Mouse (Mus musculus): ENCODE results near the gene Pdk2. TPM values are rescaled to one million over a fixed set of nuclear protein-coding genes. Genes with fewer than 3 reads are reported as not detected.

Pdk2 gene
- total RNA-seq, 2 experiments from 2014 or later = 345 to 347 TPM

DNA sequence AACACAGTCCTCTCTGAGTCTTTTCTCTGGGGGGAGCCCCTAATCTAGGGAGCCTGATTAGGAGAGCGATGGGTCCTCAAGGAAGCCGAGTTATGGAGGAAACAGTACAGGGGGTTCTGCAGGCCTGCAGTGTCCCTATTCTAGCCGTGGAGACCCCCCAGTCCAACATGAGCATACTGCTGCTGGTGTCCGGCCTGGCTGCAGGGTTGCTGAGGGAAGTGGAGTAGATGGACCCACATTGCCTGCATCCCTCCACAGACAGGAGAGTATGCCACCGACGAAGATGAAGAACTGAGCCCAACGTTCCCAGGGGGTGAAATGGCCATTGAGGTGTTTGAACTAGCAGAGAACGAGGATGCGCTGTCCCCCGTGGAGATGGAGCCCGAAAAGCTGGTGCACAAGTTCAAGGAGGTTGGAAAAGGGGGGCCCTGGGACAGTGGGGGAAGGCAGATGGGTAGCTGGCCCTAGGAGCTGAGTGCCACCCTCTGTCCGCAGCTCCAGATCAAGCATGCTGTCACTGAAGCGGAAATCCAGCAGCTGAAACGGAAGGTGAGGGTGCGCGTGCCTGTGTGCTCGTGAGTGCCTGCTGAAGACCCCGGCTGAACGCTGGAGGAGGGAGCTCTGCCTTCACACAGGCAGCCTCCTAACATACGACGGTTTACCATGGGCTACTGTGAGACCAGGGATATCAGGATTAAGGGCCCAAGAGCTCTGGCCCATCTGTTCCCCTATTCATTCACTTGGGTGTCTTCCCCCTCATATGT lies 39.4 kb downstream of the Pdk2 start:
- DNase-seq = no peak

DNA sequence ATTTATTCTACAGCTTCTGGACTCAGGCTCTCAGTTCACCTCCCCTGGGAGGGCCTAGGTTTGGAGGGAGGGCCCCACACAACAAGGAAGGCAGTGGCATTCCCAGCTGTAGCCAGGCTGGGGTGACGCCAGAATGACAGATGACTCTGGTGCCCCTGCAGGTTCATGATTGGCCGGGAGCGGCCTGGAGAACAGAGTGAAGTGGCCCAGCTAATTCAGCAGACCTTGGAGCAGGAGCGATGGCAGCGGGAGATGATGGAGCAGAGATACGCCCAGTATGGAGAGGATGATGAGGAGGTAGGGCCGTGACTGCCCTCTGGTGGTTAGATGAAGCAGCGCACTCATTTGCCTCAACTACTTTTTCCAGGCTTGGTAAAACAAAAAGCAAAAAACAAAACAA lies 40.1 kb downstream of the Pdk2 start:
- peak; percentile 62 for DNase-seq

DNA sequence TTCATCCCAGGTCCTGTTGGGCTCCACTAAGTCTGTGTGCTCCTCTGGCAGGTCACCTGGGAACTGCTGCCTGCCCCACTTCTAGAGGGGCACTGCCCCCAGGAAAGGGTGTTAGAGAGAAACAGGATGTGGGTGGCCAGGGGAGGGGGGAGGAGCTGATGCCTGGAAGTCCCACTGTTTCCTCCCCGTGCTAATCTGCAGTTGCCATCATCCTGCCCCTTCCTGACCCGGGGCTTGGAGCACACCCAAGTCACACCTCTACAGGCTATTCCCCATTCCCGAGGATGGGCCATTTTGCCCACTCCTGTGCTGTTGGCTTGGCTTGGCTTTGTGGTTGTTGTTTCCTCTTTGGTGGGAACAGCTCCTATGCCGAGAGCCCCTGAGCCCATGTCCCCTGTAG lies 40.6 kb downstream of the Pdk2 start:
- DNase-seq = no peak

DNA sequence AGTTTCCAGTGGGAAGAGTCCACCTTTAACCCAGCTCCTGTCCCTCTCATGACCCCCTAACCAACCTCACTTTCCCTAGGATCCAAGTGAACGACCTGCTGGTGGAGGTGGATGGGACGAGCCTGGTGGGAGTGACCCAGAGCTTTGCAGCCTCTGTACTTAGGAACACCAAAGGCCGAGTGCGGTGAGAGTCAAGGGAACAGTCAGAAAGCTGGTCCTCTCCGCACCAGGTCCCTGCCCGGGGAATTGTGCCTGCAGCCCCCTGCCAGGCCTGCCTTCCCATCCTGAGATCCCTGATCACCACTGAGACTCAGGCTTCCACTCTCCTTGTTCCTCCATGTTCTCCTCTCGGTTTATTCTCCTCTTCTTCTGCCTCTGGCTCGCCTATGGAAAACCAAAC lies 41.0 kb downstream of the Pdk2 start:
- no peak for DNase-seq

DNA sequence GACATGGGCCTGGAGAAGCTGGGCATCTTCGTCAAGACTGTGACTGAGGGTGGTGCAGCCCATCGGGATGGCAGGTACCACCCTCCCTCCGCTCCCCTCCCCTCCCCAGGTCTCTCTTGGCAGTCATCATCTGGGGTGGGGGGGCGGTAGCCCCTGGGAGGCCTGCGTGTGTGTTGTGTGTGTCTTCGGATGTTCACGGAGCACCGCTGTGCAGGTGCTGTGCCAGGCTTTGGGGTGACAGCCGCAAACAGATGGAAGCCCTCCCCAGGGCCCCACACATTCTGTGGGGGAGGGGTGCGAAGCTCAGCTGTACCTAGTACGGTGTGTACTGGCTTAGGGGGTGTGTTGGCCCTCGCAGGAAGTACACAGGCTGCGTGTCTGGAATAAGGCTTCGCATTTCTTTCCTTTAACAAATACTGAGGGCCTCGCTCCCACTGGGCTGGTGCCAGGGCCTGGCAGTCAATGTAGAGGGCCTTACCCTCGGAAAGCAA lies 43.1 kb downstream of the Pdk2 start:
- no peak for DNase-seq

DNA sequence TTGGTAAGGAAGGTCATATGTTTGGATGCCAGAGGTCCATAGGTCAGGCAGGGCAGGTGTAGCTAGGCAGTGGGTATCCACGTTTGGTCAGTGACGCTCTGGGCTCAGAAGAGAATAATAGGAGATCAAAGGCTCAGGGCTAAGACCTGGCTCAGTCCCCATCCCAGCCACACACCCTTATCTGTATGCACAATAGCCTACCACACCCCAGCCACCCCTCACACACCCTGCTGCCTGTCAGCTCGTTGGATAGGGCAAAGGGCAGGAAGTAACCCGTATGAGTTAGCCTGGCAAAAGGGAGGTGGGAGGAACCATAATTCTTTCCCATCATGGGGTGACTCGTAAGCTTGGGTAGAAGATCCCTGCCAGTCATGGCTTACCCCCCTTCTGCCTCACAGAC lies 43.6 kb downstream of the Pdk2 start:
- no peak for DNase-seq

DNA sequence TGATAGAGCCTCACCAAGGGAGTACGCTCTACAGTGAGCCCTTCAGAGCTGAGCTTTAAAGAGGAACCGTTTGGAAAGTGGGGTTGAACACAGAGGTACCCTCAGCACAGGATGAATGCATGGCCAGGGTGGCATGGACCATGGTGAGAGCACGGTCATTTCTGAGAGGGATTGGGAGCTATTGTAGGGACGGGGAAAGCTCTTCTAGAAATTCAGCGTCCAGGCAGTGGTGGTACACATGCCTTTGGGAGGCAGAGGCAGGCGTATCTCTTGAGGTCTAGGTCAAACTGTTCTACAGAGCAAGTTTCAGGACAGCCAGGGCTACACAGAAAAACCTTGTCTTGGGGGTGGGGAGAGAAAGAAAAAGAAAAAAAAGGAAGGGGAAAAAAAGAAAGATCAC lies 44.2 kb downstream of the Pdk2 start:
- DNase-seq = no peak

DNA sequence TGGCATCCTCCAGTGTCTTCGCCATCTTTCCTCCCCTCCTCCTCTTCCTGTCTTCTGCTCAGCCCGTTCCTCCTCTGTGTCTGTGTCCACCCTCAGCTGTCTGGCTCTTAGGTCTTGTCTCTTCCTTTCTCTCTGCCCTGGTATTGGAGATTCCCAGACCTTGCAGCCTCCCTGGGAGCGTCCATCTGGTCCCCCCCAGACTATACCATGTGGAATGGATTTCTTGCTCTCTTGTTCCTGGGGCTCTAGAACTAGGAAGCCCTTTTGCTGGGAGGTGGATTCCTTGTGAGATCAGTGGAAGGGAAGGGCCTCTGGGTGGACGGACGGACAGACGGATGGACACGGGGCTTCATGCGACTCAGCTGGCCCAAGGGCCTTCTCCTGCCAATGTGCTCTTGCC lies 45.1 kb downstream of the Pdk2 start:
- DNase-seq = no peak

DNA sequence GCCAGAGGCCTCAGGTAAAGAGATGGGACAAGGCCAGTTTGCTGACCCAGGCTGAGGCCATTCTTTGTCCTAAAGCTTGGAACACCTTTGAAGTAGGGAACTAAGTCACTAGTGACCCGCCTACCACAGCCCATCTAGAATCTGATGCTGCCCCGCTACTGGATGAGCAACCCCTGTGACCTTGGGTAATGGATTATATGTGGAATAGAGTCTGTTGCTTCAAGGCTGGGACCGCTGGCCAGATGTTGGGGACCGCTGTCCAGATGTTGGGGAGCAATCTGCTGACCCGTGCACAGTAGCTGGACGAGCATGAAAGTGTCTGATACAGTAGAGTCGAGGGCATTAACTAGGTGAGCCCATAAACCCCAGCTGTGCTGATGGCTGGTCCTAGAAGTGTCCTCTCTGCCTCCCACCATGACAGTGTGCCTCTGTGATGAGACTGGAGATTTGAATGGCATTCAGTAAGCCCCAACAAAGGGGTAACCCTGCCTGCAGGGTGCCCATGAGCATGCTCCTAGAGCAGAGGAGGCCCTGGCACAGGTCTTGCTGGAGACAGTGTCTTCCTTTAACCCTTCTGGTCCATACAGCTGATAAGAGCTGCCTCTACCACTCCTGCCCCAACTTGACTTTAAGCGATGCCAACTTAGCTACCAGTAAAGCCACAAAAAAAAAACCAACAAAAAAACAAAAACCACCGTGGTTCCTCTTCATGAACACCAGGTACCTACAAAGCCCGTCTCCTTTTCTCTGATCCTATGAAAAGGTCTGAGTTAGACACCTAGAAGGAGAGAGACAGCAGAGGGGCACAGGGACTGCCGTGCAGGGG lies 46.0 kb downstream of the Pdk2 start:
- no peak for DNase-seq

DNA sequence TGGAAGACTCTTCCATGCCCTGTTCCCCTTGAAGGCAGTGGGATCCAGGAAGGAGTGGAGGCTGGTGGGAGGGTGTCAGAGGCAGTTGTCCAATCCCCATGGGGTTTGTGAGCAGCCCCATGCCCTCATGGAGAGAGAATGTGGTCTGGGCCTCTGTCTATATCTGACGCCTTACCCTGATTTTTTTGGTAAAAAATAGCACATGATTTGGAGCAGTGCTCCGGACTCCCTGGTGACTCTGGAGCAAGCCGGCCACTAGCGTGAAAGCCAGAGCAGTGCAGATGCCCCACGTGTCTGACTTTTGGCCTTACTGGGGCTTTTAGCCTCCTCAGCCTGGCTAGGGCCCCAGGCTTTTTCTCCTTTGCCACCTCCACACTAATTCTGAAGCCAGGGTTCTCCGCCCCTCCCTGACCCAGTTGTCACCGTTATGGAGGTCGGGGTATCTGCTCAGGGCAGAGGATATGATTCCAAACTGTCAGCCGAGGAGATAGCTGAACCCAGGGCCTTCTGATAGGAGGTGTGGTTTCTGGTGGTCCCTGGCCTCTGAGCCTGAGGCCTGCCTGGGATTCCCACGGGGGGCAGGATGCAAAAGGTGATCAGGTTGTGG lies 46.8 kb downstream of the Pdk2 start:
- no peak for DNase-seq

DNA sequence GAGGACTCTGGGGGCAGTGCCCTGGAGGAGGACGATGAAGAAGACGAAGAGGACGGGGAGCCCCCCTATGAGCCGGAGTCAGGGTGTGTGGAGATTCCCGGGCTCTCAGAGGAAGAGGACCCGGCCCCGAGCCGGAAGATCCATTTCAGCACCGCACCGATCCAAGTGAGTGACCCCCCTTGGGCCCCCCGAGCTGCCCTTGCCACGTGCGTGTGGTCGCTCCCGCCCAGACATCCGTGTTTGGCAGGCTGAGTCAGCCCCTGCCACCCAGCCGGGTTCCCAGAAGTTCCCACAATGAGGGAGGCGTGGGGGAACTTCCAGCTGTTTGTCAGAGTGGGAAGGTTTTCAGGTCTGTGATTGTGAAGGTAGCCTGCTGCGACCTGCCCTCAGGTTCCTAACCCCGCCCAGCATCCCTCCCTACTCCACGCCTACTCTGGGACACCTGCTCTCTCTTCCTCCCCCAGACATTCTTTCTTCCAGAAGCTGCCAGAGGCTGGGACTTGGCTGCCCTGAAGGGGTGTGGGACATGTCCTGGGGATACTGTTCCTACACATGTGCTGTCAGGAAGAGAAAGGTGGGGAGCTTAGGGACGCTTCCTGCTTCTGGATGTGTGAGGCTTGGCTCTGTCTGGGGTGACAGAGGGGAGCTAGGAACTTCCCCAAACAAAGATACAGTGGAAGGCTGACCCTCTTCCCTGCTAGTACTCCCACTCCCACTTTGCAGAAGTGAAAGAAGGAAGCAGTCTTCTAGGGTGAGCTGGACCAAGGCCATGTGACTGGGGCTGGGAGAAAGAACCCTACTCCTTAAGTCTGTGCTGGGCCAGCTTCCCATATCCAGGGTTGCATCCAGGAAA lies 48.2 kb downstream of the Pdk2 start:
- peak; percentile 44 for DNase-seq

DNA sequence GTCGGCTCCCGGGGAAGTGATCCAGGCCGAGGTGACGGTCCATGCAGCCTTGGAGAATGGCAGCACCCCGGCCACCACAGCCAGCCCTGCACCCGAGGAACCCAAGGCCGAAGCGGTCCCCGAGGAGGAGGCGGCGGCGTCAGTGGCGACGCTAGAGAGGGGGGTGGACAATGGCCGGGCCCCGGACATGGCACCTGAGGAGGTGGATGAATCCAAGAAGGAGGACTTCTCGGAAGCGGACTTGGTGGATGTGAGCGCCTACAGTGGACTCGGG lies 48.7 kb downstream of the Pdk2 start:
- DNase-seq = no peak

DNA sequence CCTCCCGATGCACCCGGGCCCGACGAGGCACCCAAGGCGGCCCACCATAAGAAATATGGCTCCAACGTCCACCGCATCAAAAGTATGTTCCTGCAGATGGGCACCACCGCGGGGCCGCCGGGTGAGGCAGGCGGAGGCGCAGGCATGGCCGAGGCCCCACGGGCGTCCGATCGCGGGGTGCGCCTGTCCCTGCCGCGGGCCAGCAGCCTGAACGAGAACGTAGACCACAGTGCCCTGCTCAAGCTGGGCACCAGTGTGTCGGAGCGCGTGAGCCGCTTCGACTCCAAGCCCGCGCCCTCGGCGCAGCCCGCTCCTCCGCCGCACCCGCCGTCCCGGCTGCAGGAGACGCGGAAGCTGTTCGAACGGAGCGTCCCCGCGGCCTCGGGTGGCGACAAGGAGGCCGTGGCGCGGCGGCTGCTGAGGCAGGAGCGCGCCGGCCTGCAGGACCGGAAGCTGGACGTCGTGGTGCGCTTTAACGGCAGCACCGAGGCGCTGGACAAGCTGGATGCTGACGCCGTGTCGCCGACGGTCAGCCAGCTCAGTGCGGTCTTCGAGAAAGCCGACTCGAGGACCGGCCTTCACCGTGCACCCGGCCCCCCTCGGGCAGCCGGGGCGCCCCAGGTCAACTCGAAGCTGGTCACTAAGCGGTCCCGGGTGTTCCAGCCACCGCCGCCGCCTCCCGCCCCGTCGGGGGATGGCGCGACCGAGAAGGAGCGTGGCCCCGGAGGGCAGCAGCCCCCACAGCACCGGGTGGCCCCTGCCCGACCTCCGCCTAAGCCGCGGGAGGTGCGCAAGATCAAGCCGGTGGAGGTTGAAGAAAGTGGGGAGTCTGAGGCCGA lies 49.3 kb downstream of the Pdk2 start:
- DNase-seq = peak; percentile 61

DNA sequence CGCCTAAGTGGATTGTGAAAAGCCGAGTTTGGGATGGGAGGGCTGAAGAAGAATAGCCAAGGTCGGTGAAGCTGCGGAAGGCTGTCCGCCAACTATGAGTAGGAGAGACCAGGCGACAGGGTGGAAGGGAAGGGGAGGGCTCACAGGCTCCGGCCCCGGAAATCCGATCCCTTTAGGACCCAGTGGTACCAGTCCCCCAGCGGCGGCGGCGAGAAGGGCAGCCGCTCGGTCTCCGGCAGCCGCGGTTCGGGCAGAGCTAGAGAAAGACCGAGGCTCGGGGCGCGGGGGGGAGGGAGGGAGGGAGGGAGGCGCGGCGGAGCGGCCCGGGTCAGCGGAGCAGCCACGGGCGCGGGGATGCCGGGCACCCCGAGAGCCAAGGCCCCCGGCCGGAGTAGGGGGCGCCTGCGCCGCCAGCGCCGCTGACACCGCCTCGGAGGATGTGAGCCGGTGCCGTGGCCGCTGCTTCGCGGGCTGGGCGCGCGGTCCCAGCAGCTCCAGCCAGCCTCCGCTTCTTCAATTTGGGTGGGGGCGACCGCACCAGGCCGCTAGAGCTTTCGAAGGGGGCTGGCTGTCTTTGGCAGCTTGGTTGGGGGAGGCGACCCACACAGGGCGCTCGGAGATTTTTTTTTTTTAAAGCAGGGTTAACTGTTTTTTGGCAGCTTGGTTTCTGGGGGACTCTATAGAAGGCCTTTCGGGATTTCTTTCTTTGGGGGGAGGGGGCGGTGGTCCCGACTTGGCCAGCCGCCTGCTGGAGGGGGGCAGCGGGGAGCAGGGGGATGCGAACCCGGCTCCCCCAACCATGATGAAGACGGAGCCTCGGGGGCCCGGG lies 50.2 kb downstream of the Pdk2 start, which contains the start of gene Ppp1r9b:
TSS of gene Ppp1r9b (plus strand) at position 287 of the 829 bp plus-strand sequence.
- DNase-seq = peak; percentile 92

DNA sequence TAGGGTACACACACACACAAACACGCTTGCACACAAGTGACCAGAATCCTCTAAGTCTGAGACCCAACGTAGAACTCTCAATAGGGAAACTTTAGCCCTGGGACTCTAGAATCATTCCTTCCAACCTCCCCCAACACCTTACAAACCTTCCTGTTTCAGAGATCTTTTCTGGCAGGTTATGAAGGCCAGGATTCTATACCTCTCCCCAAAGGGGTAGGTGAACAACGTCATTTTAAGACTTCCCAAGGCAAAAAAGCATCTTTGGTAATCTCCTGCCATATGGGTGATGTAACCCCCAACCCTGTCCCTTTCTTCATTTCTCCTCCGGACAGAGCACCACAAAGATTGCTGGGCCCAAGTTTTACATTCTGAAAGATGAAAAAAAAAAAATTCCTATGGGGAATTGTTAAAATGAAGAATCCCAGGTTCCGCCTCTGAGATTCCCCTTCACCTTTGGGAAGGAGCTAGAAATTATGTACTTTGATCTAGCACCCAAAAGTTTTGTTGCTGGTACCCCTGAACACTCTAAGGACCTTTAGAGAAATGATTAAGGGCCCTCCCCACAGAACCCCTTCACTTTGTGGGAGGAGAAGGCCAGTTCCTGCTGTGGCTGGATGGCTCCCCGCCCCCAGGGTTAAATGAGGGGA lies 50.9 kb downstream of the Pdk2 start:
- no peak for DNase-seq

DNA sequence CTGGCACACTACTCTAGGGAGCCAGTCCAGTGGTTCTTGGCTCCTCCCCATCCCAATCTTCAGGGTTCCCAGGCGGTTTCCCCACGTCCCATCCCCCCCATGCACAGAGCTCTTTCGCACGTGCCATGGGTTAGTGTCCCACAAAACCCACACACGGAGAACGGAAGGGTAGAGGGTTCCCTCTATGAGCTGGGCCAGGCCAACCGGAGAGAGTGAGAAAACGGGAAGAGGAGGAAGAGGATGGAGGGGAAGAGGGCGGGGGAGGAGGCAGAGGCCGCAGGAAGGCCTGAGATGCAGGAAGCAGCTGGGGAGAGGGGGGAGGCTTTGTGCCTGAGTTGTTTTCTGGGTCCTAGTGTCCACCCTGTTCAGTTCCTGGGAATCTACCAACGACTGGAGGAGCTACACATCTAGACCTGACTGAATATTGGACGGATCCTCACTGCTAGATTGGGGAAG lies 51.6 kb downstream of the Pdk2 start:
- DNase-seq = peak; percentile 64

DNA sequence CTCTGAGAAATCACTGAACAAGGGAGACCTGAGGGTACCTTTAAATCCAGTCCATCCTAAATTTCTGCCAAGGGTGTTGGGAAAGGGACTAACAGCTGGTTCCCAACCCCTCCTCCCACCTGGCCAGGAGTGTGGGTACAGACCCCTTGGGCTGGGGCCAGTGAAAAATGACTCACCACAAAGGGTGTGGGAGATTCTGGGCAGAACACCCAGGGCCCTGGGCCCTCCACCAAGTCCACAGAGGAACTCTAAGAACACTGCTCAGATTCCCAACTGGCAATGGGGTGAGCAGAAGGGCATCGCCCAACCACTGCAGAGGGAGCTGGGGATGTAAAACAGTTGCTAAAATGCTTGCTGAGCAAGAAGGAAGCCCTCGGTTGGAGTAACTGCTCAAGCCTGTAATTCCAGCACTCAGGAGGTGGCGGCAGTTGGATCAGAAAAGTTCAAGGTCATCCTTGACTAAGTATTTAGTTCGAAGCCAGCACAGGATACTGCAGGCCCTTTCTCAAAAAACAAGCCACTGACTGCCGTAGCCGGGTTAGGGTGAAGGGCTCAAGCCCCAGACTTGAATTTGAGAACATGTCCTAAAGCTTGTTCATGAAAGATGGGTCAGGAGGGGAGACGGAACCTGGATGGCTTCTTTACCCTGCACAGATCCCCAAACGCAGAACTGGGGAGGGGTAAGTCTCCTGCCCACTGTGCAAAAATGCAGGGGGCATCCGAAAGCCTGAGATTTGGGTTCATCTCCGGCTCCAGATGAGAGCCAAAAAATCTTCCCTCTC lies 52.2 kb downstream of the Pdk2 start:
- peak; percentile 76 for DNase-seq

DNA sequence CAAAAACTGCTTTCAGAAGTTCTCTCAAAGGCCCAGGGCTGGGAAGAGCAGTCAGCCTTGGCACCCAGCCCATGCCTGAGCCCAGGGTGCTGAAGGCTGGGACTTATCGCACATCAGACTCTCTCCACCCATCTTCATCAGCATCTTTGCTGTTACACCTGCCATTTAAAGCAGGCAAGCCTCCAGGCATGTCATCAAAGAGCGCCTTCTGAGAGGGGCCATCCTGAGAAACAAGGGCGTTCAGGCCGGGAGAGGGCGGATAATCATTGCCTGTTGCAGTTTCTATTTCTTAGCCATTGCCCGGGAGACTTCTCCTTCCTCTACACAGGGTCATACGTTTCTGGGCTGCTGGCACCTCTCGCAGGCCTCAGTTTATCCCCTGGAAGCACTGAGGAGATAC lies 53.3 kb downstream of the Pdk2 start:
- peak; percentile 43 for DNase-seq

DNA sequence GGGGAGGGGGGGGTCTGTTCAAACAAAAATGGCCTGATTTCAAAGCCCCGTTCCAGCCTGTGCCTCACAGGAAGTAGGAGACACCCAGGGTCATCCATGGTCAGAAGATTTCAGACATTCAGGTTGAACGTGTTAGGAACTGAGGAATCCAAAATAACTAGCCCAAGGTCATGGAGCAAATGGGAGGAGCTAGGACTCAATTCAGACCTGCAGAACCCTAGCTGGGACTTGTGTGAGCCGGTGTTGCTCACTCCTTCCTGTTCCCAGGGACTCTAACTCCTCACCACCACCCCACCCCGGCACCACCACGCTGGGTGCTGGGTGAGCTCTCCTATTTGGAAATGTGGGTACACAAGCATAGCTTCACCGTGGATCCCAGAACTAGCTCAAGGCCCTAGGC lies 53.8 kb downstream of the Pdk2 start:
- no peak for DNase-seq

Data from gastrocnemius, postnatal 10 days (tissue).